Mouse (Mus musculus) embryonic fibroblast, embryonic 13.5 days (primary cell): Measurements from ENCODE around the gene Lcn4. TPM values are rescaled to one million over a fixed set of nuclear protein-coding genes. Genes with fewer than 3 reads are reported as not detected.
A peak's percentile ranks its signal among the peaks of the same experiment; 100 is the strongest.

Experiments
- H3K27ac ChIP-seq: 2 replicates; pipeline ENCODE4 v1.5.1; 2012; ENCODE audit warnings: low read length, control low read depth, inconsistent platforms; ENCODE audit not compliant: insufficient read depth
- H3K4me1 ChIP-seq: 2 replicates; pipeline ENCODE4 v1.6.1; 2011; ENCODE audit warnings: low read length; ENCODE audit not compliant: control insufficient read depth, insufficient read depth
- H3K4me3 ChIP-seq: 2 replicates; pipeline ENCODE4 v1.5.1; 2011; ENCODE audit warnings: mild to moderate bottlenecking, control low read depth, low read length; ENCODE audit not compliant: insufficient read depth
- CTCF ChIP-seq: IDR thresholded peaks from 2 replicates; pipeline ENCODE4 v1.5.1; 2011; ENCODE audit warnings: mild to moderate bottlenecking, control low read depth, low read length, moderate library complexity, borderline replicate concordance; ENCODE audit not compliant: insufficient read depth
- POLR2A ChIP-seq: IDR thresholded peaks from 2 replicates; pipeline ENCODE4 v1.6.1; 2011; ENCODE audit warnings: low read depth, mild to moderate bottlenecking, control low read depth, low read length, moderate library complexity
- polyA plus RNA-seq: library from polyadenylated mRNA; stranded (reverse); fragments of >200 nt; gene quantifications from 2 replicates; pipeline ENCODE4 v1.2.4, GENCODE M21; 2011; ENCODE audit warnings: low read depth; ENCODE audit not compliant: missing spikeins, insufficient read length

Gene Lcn4
- polyA plus RNA-seq, 1 experiment, result not detected

GRCm38 (mm10) chr2:26646643-26647293, 24.3 kb downstream of the Lcn4 start:
- H3K27ac ChIP-seq, result no peak overlapping the region
- TF ChIP-seq POLR2A, result no peak
- TF ChIP-seq CTCF, result peak; percentile 100

DNA sequence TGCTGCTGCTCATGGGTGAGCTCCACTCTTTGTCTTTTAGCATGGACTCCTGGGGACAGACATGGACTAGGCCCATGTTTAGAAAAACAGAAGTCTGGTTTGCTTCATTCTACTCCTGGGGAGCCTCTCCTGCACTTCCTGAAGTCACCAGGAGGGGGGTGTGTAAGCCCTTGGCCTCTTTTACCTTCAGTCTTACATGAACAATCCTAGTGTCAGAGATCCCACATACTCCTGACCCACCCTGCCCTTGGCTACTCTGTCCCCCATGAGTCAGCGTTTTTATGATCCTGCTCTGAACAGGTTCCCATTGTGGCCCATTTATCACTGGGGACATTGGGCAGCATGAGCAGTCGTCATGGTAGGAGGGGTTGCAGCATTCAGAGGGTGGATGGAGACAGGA, 27.1 kb downstream of the Lcn4 start:
- no peak overlapping the region for H3K4me3 ChIP-seq
- H3K27ac ChIP-seq, result no peak overlapping the region
- 0 out of 2 replicates have a peak, but pooled peaks cover 7% of the 10 kb centered on the region for H3K4me1 ChIP-seq
- TF ChIP-seq POLR2A (no peak), CTCF (no peak)

More at GRCm38 (mm10) chr2:26646643-26647293, 24.3 kb downstream of the Lcn4 start:
- Histone ChIP-seq H3K4me3 (no peak overlapping the region), H3K4me1 (no peaks in the 10 kb centered on the region)

- H3K4me3 ChIP-seq, result no peak overlapping the region
- H3K4me1 ChIP-seq, result peaks cover 15% of the 10 kb centered on the region; the same call in 1 of the 2 replicates
- no peak for TF ChIP-seq POLR2A
- TF ChIP-seq CTCF, result no peak
- peak overlapping the region; percentile 97 for H3K27ac ChIP-seq
Observed at GRCm38 (mm10) chr2:26641006-26641647, 30.0 kb downstream of the Lcn4 start.

DNA sequence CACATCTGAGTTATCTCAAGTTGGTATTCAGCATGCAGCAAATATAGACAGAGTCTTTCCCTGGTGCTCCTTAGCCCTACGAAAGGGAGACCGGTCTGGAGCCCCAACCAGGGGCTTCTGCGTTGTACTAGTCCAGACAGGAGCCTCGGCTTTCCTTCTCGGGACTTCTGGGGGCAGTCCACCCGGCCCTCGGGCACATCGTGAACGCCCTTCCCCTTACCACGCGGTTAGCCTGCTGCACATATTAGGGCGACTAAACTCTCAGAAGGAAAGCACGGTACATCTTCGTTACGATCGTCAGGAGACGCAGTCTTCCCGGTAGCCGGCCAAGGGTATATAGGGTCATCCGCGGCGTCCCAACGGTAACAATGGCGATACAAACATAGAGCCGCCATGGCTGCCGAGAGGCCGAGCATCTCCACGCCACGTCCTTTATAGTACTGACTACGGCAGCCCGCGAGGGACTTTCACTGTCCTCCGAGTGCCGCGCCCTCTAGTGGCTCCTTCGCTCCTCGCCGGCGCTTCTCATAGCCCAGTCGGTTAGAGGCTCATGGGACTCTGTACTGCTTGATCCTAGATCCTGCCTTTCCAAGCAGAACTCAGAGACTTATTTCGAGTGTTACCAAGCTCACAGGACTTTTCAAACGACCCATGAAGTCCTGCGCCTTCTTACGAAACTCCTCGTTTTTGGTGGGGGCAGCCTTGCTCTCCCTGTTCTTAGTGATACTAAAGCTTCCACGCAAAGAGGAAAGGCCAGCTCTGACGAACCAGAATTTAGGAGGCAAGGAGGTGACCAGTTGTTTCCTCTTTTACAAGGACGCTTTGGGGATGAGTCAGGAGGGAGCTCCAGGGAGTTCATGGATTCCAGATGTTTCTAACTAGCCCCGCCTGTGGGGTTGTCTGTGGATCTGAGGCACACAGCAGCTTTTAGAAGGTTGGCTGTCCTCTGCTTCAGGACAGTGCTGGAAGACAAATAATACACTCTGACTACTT, 30.9 kb downstream of the Lcn4 start:
- peak; percentile 98 for TF ChIP-seq POLR2A
- TF ChIP-seq CTCF, result peak; percentile 64; the same call in 1 of the 2 replicates
- Histone ChIP-seq H3K27ac (peak overlapping the region; percentile 97), H3K4me3 (peak overlapping the region; percentile 98), H3K4me1 (peaks cover 15% of the 10 kb centered on the region; the same call in 1 of the 2 replicates)

DNA sequence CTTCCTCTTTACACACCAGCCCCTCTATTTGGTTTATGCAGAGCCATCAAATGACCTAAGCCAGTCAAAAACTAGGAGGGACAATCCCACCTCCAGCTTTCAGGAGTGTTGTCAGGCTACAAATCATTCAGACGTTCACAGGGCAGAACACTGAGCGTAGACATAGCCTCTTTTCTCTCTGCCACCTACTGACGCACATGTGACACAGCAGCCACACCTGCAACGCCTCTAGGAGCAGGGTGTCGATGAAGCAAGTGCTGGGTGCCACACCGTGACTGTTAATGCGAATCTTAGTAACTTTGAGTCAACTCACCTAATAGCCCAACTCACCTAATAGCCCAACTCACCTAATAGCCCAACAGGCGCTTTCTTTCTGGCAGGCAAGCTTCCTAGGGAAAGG, 32.0 kb downstream of the Lcn4 start:
- peak; percentile 47 for TF ChIP-seq POLR2A
- TF ChIP-seq CTCF, result peak; percentile 65; the same call in 1 of the 2 replicates
- Histone ChIP-seq H3K4me1 (peaks cover 15% of the 10 kb centered on the region; the same call in 1 of the 2 replicates), H3K27ac (no peak overlapping the region), H3K4me3 (peak overlapping the region; percentile 98)

- Histone ChIP-seq H3K27ac (no peak overlapping the region), H3K4me3 (peak overlapping the region; percentile 98)
Observed at GRCm38 (mm10) chr2:26638572-26638971, 32.5 kb downstream of the Lcn4 start.

GRCm38 (mm10) chr2:26638039-26638438, 33.0 kb downstream of the Lcn4 start:
- peaks cover 15% of the 10 kb centered on the region; the same call in 1 of the 2 replicates for H3K4me1 ChIP-seq
- peak overlapping the region; percentile 98 for H3K4me3 ChIP-seq
- TF ChIP-seq CTCF (no peak), POLR2A (peak; percentile 20; the same call in 1 of the 2 replicates)
- H3K27ac ChIP-seq, result no peak overlapping the region

More at GRCm38 (mm10) chr2:26638572-26638971, 32.5 kb downstream of the Lcn4 start:
- TF ChIP-seq POLR2A, result no peak
- no peak for TF ChIP-seq CTCF
- H3K4me1 ChIP-seq, result peaks cover 15% of the 10 kb centered on the region; the same call in 1 of the 2 replicates

GRCm38 (mm10) chr2:26637316-26637932, 33.7 kb downstream of the Lcn4 start:
- H3K4me3 ChIP-seq, result 0 out of 2 replicates have a peak overlapping the region, but pooled peaks have one; percentile 98
- TF ChIP-seq POLR2A (no peak), CTCF (no peak)
- peaks cover 15% of the 10 kb centered on the region; the same call in 1 of the 2 replicates for H3K4me1 ChIP-seq
- H3K27ac ChIP-seq, result no peak overlapping the region

GRCm38 (mm10) chr2:26636325-26636635, 34.8 kb downstream of the Lcn4 start:
- no peak overlapping the region for H3K27ac ChIP-seq
- no peak for TF ChIP-seq POLR2A
- no peak for TF ChIP-seq CTCF
- peaks cover 14% of the 10 kb centered on the region; the same call in 1 of the 2 replicates for H3K4me1 ChIP-seq
- no peak overlapping the region for H3K4me3 ChIP-seq
